Mouse (Mus musculus): Measurements from ENCODE around the gene Notch1. TPM values are rescaled to one million over a fixed set of nuclear protein-coding genes. Genes with fewer than 3 reads are reported as not detected.

The Notch1 gene
- polyA plus RNA-seq, 1 experiment from 2014 or later: 41.0 TPM

DNA sequence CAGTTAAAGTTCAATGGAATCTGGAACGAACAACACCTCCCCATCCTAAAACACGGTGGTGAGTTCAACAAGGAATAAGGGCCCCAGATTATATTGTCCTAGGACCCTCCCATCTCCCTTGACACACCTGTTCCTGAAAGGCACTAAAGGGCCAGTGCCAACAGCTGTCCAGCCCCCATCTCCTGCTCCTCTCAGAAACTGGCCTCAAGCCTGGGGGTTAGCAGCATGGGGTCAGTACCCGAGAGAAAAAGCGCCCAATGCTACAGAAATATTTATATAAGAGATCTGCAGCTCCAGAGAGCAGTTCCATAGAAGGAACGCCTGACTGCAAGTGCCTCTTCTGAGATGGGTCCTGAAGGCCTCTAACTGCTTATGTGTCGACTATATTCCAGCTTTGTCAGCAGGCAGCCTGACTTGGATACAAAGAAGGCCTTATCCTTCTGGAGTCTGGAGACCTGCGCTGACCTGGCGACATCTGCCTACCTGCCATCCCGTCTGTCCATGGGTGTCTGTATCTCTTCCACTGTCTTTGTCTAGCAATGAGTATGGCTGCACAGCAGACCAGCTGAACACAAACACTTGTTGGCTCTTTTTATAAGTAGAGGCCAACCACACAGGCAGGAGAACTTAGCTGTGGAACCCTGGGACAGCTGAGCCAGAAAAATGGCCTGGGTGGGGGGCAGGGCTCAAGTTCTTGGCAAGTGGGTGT is 11.5 kb downstream of the Notch1 start:
- no peak for ATAC-seq (ENCODE audit: low FRiP score)
- 65% methylated on average over 9 of the region's 9 CpGs for WGBS
- Histone ChIP-seq H3K4me3 (no peak overlapping the region), H3K27me3 (peaks cover 16% of the 10 kb centered on the region), H3K9ac (no peak overlapping the region), H3K27ac (no peak overlapping the region), H3K4me1 (peaks cover 78% of the 10 kb centered on the region), H3K4me2 (replicated peaks) (peak overlapping the region; percentile 71), H3K9me3 (replicated peaks) (no peaks in the 10 kb centered on the region), H3K36me3 (no peaks in the 10 kb centered on the region)

DNA sequence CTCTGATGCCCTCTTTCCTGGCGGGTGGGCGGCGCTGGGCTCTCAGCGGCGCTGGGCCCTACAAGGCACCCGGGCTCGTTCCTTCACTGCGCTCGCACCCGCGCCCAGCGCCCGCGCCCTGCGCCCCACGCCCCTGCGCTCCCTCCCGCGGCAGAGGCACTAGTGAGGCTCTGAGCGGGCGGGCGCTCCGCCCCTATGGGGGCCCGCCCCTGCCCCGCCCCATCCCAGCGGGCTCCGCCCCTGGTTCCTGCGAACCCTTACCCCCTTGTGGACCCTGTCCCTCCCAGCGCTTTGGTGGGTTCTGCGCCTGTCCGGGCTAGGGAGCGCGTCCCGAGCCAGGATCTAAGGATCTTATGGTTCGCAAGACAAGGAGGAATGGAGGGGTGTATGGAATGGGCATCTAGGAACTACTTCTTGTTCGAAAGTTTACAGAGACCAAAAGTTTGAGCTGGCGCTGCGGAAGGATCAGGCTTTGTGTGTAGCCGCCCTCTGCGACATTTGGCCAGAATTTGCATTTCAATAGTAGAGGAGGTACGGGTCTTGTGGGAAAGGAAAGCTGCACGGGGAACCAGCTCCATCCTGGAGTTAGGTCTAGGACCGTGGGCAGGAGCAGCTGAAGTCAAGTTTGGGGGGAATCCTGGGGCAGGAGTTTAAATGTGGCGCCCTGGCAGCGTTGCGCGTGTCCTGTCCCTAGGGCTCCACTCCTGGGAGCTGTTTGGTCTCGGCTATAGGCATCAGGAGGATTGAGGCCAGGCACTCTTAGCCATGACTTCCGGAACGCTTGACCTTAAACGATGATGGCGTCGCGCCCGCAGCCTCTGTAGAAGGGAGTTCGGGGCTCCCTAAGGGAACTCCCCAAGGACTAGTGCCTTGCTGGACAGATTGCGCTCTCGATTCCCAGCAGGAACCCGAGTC is 12.5 kb downstream of the Notch1 start:
- Histone ChIP-seq H3K27ac (peak overlapping the region; percentile 93), H3K27me3 (peaks cover 16% of the 10 kb centered on the region), H3K4me2 (replicated peaks) (peak overlapping the region; percentile 71), H3K4me1 (peaks cover 86% of the 10 kb centered on the region), H3K36me3 (no peaks in the 10 kb centered on the region), H3K9ac (peak overlapping the region; percentile 78), H3K9me3 (replicated peaks) (no peaks in the 10 kb centered on the region), H3K4me3 (peak overlapping the region; percentile 61)
- peak; percentile 46 for ATAC-seq (ENCODE audit: low FRiP score)
- WGBS: 3% methylated on average over 41 of the region's 59 CpGs

DNA sequence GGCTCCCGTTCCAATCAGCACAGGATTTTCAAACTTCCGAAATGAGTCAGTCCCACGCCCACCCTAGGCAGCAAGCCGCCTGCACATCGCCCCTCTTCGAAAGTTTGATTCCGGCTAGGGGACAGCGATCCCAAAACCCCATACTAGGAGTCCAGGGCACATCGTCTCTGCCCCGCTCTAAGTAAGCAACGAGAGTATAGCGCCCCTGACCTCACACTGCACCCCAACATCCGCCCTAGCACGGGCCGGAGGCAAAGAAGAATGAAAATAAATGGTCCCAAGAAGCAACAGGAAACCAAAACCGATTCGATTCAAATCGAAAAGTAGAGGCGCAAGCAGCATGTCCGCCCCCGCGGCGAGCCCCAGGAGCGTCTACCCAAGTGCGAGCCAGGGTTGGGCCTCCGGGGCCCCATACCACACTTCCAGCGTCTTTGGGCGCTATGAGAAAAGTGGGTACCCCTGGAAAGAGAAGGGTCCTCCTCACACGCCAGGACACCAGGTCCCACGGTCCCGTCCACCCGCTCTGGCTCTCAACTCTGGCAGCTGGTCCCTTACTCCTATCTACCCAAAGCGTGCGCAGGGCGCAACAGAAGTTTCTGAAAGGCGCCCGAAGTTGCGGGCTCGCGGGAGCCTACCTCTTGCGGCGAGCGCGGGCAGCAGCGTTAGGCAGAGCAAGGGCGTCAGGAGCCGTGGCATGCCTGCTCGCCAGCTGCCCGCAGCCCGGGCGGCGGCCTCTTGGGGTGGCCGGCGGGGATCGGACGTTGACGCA is 13.4 kb downstream of the Notch1 start:
- H3K4me1 ChIP-seq: peaks cover 87% of the 10 kb centered on the region
- H3K4me2 ChIP-seq (replicated peaks): peak overlapping the region; percentile 71
- H3K4me3 ChIP-seq: peak overlapping the region; percentile 61
- H3K27me3 ChIP-seq: peaks cover 16% of the 10 kb centered on the region
- WGBS: under 1% methylated on average over 57 of the region's 57 CpGs
- H3K9me3 ChIP-seq (replicated peaks): no peaks in the 10 kb centered on the region
- no peaks in the 10 kb centered on the region for H3K36me3 ChIP-seq
- ATAC-seq (ENCODE audit: low FRiP score): no peak
- H3K27ac ChIP-seq: peak overlapping the region; percentile 93
- peak overlapping the region; percentile 78 for H3K9ac ChIP-seq

DNA sequence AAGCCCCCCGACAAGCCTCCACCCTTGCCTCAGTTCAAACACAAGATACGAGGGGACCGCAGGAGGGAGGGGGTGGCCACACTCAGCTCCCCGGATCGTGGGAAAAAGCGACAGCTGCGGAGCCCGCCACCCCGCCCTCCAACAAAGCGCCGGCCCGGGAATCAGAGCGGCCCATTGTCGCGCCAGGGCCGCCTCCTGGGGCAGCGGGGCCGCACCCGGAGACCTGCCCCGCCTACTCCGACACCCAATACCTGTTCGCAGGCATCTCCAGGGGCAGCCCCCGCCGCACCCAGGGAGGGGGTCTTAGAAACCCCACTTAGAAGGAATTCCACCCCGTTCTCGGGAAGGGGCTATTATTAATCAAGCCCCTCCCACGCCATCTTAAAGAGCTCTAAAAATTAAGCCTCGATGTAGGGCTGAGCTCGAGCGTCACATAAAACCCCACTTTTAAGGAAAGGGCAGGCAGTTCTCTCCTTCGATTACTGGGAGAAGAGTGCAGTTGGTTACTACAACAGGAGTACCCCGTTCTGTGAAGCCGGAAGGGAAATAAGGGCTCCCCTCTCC is 14.1 kb downstream of the Notch1 start:
- peak; percentile 33 for ATAC-seq (ENCODE audit: low FRiP score)
- Histone ChIP-seq H3K4me3 (peak overlapping the region; percentile 61), H3K27me3 (peaks cover 16% of the 10 kb centered on the region), H3K27ac (peak overlapping the region; percentile 93), H3K4me1 (peaks cover 88% of the 10 kb centered on the region), H3K9ac (peak overlapping the region; percentile 78), H3K4me2 (replicated peaks) (peak overlapping the region; percentile 71), H3K36me3 (no peaks in the 10 kb centered on the region), H3K9me3 (replicated peaks) (no peaks in the 10 kb centered on the region)
- WGBS: under 1% methylated on average over 33 of the region's 33 CpGs

DNA sequence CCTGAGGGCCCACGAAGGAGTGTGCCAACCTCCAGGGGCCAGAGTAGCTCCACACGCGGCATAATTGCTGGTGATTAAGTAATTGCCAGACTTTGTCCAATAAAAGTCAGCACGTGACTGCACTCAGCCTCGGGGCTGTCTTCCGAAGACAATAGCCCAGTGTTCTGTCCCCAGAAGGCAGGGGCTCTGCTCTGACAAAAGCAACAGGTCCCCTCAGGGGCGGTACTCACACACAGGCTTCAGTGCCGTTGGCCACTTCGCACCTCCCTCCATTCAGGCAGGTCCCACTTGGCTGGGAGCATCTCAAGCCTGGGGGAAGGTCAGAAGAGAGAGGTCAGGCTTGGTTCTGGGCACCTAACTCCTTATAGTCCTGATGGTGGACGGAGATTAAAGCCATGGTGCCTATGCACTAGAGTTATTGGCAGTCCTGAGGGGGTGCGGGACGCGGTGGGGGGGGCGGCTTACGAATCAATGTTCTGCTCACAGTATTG is 14.8 kb downstream of the Notch1 start:
- H3K4me3 ChIP-seq: peak overlapping the region; percentile 61
- 2% methylated on average over 15 of the region's 15 CpGs for WGBS
- H3K9ac ChIP-seq: peak overlapping the region; percentile 78
- H3K27me3 ChIP-seq: peaks cover 16% of the 10 kb centered on the region
- ATAC-seq (ENCODE audit: low FRiP score): peak; percentile 47
- peak overlapping the region; percentile 71 for H3K4me2 ChIP-seq (replicated peaks)
- no peaks in the 10 kb centered on the region for H3K36me3 ChIP-seq
- peak overlapping the region; percentile 93 for H3K27ac ChIP-seq
- H3K9me3 ChIP-seq (replicated peaks): no peaks in the 10 kb centered on the region
- peaks cover 88% of the 10 kb centered on the region for H3K4me1 ChIP-seq

DNA sequence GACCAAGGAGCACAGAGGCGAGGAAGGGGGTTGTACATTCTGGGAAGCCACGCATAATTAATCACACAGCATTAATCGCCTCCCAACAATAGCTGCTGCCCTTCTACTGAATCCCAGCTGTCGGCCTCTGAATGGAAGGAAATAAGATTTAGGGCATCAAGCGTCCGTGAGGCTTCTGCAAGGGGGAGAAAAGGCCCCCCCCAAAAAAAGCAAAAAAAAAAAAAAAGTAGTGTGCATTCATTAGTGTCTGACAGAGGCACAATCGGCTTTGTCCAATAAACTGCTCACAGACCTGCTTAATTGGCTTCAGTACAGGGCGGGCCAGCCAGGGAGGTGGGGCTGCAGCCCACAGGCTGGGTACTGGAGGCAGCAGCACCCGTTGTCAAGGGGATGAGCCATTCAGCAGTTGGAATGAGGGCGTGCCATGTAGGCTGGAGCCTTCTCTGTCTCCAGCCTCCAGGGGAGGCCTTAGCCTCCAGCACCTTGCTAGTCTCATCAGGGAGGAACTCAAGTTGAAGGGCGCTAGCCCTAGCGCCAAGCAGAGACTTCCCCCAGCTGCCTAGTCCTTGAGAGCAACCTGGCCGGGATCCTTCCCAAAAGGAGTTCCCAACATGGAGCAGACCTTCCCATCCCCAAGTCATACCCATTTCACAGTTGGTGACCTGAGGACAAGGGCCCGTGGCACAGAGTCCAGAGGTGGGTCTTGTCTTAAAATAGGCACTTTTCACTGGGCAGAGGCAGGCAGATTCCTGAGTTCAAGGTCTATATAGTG is 15.7 kb downstream of the Notch1 start:
- 16% methylated on average over 14 of the region's 14 CpGs for WGBS
- H3K36me3 ChIP-seq: no peaks in the 10 kb centered on the region
- peaks cover 13% of the 10 kb centered on the region for H3K27me3 ChIP-seq
- H3K4me1 ChIP-seq: peaks cover 93% of the 10 kb centered on the region
- ATAC-seq (ENCODE audit: low FRiP score): peak; percentile 86
- peak overlapping the region; percentile 71 for H3K4me2 ChIP-seq (replicated peaks)
- H3K9me3 ChIP-seq (replicated peaks): no peaks in the 10 kb centered on the region
- peak overlapping the region; percentile 61 for H3K4me3 ChIP-seq
- H3K9ac ChIP-seq: 0 out of 2 replicates have a peak overlapping the region, but pooled peaks have one; percentile 39
- peak overlapping the region; percentile 93 for H3K27ac ChIP-seq

DNA sequence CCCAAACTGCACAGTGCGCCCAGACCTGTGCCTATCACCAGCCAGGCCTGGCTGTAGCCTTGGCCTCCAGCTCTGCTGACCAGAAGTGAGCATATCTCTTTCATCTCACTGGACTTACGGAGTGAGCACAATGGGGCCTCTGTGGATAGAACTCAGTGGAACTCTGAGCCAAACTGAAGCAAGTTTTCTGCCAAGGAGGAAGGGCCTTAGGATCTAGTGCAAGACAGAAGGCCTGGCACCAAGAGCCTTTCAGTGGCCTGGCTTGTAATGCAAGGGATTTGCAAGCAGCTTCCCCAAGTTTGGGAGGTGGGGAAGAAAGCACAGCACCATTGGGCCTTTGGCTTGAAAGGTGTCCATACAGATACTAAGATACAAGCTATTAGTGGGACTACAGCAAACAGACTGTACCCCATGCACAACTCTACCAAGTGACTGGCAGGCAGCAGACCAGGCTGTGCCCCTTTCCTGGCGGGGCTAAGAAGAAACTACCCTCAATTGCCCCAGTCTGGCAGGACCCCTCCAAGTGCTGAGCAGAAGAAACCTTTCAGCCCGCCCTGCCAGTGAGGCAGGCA is 16.4 kb downstream of the Notch1 start:
- peaks cover 96% of the 10 kb centered on the region for H3K4me1 ChIP-seq
- 47% methylated on average over 4 of the region's 4 CpGs for WGBS
- H3K9ac ChIP-seq: peak overlapping the region; percentile 39
- H3K4me3 ChIP-seq: peak overlapping the region; percentile 12; the same call in 1 of the 2 replicates
- no peaks in the 10 kb centered on the region for H3K36me3 ChIP-seq
- H3K4me2 ChIP-seq (replicated peaks): peak overlapping the region; percentile 71
- peaks cover 13% of the 10 kb centered on the region for H3K27me3 ChIP-seq
- no peaks in the 10 kb centered on the region for H3K9me3 ChIP-seq (replicated peaks)
- H3K27ac ChIP-seq: peak overlapping the region; percentile 93
- no peak for ATAC-seq (ENCODE audit: low FRiP score)

DNA sequence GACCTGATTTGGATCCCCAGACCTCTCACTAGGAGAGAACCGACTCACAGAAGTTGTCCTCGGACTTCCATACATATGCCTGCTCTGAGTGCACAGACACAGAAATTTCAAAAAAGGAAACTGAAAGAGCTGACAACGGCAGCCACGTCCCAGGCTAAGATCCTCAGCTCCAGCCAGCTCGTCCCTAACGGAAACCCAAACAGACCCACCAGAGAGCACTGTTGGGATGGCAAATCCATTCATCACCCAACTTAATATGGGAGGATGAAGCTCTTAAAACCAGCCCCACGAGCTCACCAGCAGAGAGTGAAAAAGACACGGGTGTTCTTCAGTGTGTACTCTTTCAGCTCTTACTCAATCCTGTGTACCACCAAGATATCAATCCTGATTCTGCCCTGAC is 17.8 kb downstream of the Notch1 start:
- no peak for ATAC-seq (ENCODE audit: low FRiP score)
- Histone ChIP-seq H3K4me3 (no peak overlapping the region), H3K36me3 (no peaks in the 10 kb centered on the region), H3K4me1 (peaks cover 96% of the 10 kb centered on the region), H3K27ac (peak overlapping the region; percentile 36), H3K4me2 (replicated peaks) (peak overlapping the region; percentile 71), H3K9me3 (replicated peaks) (no peaks in the 10 kb centered on the region), H3K27me3 (peaks cover 7% of the 10 kb centered on the region; the same call in 1 of the 2 replicates), H3K9ac (no peak overlapping the region)
- WGBS: 67% methylated on average over 8 of the region's 8 CpGs

DNA sequence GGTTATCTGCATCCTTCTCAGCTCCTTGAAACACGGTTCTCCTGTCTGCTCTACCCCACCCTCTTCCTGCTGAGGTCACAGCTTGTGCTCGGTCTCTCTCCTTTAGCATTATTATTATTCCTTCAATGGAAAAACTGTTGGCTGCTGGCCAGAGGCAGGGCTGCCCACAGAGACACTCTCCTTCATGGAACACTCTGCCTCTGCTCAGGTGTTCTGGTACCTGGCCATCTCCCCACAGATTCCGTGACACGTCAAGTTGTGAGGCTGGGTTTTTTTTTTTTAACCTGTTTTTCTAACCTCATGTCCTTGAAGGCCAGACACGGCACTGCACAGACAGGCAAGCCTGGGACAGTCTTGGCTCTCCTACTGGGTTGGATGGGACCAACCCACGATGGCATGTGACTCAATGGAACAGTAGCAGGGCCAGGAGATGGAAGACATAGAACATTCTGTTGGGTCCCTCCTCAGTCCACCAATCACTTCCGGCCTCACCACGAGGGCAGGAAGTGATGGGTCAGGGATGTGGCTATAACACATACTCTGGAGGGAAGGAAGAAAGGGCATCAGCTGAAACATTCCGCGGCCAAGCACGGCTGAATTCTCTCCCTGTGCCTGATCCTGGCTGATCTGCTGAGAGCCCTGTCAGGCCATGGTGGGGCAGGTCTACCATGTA is 18.5 kb downstream of the Notch1 start:
- H3K4me2 ChIP-seq (replicated peaks): peak overlapping the region; percentile 71; the same call in 1 of the 2 replicates
- WGBS: 66% methylated on average over 11 of the region's 11 CpGs

DNA sequence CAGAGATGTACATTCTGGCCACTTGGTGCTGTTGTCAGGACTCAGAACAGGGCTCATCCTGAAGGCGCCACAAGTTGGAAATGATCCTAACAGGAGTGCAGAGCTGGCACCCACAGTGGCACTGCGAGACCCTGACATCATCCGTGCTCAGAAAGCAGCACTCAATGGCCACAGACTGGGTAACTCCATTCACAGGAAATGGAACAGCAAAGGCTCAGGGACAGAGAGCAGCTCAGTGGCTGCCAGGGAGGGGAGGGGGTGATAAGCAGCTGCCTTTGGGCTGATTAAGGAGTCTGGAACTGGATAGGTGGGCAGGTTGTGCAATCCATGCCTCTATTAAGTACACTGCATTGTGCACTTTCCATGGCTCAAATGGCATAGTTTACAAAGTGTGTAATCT is 20.0 kb downstream of the Notch1 start:
- Histone ChIP-seq H3K9me3 (replicated peaks) (no peaks in the 10 kb centered on the region), H3K4me2 (replicated peaks) (peak overlapping the region; percentile 11; the same call in 1 of the 2 replicates), H3K36me3 (no peaks in the 10 kb centered on the region), H3K27me3 (no peaks in the 10 kb centered on the region), H3K9ac (no peak overlapping the region), H3K4me1 (peaks cover 99% of the 10 kb centered on the region), H3K27ac (peak overlapping the region; percentile 46; the same call in 1 of the 2 replicates), H3K4me3 (no peak overlapping the region)
- no peak for ATAC-seq (ENCODE audit: low FRiP score)
- WGBS: 89% methylated on average over 3 of the region's 3 CpGs

More for the DNA sequence above, 18.5 kb downstream of the Notch1 start:
- H3K27ac ChIP-seq: peak overlapping the region; percentile 52
- H3K4me3 ChIP-seq: no peak overlapping the region
- H3K9ac ChIP-seq: 0 out of 2 replicates have a peak overlapping the region, but pooled peaks have one; percentile 36
- H3K36me3 ChIP-seq: no peaks in the 10 kb centered on the region
- no peaks in the 10 kb centered on the region for H3K9me3 ChIP-seq (replicated peaks)
- ATAC-seq (ENCODE audit: low FRiP score): no peak
- H3K27me3 ChIP-seq: no peaks in the 10 kb centered on the region
- peaks cover 98% of the 10 kb centered on the region for H3K4me1 ChIP-seq

Data from hindbrain, embryonic 12.5 days (tissue).